Mouse (Mus musculus) kidney, embryonic 16.5 days (tissue): ENCODE results near the gene Prlh. TPM values are rescaled to one million over a fixed set of nuclear protein-coding genes. Genes with fewer than 3 reads are reported as not detected.

Experiments used
- ATAC-seq: fragments of 200-750 bp; cut with Nextera tagmentation; 2 replicates; pipeline ENCODE4 v1.8.0; 2017; ENCODE audit warnings: moderate TSS enrichment; ENCODE audit not compliant: low FRiP score, low TSS enrichment
- H3K27ac ChIP-seq: fragments of 300-500 bp; sonication (generic); 2 replicates; pipeline ENCODE4 v1.5.1; 2014; ENCODE audit warnings: low read length
- H3K27me3 ChIP-seq: fragments of 300-500 bp; sonication (generic); 2 replicates; pipeline ENCODE4 v1.6.1; 2014; ENCODE audit warnings: low read length, control low read depth, mixed read lengths; ENCODE audit not compliant: insufficient read depth
- H3K36me3 ChIP-seq: fragments of 300-500 bp; sonication (generic); 2 replicates; pipeline ENCODE4 v1.6.1; 2014; ENCODE audit warnings: low read length, control low read depth, mixed read lengths; ENCODE audit not compliant: insufficient read depth
- H3K4me1 ChIP-seq: fragments of 300-500 bp; sonication (generic); 2 replicates; pipeline ENCODE4 v1.6.1; 2014; ENCODE audit warnings: low read length, control low read depth, mixed read lengths; ENCODE audit not compliant: insufficient read depth
- H3K4me2 ChIP-seq: fragments of 300-500 bp; sonication (generic); replicated peaks from 2 replicates; pipeline ENCODE4 v1.6.1; 2014; ENCODE audit warnings: low read depth, low read length
- H3K4me3 ChIP-seq: fragments of 300-500 bp; sonication (generic); 2 replicates; pipeline ENCODE4 v1.5.1; 2014; ENCODE audit warnings: mild to moderate bottlenecking, low read length
- H3K9ac ChIP-seq: fragments of 300-500 bp; sonication (generic); replicated peaks from 2 replicates; pipeline ENCODE4 v1.6.1; 2014; ENCODE audit warnings: low read length
- H3K9me3 ChIP-seq: fragments of 300-500 bp; sonication (generic); 2 replicates; pipeline ENCODE4 v1.6.1; 2016; ENCODE audit warnings: low read length, control low read depth
- WGBS: fragments of 180-500 bp; shearing (Covaris S2); extraction: QIAGEN DNeasy Blood & Tissue Kit; methylation state at CpG from one replicate; pipeline ENCODE4 v1.1.7; 2014; 5-methylcytosine and 5-hydroxymethylcytosine counted together
- polyA plus RNA-seq: library from polyadenylated mRNA; unstranded; fragments of >200 nt; fragmentation: Nextera tagmentation; extraction: Ambion mirVana; gene quantifications from 2 replicates; pipeline ENCODE4 v1.2.1, GENCODE M21; 2015

Prlh gene
- polyA plus RNA-seq, 1 experiment from 2014 or later: not detected

- Histone ChIP-seq H3K9ac (no peak overlapping the region), H3K27ac (no peak overlapping the region), H3K36me3 (no peaks in the 10 kb centered on the region), H3K9me3 (no peaks in the 10 kb centered on the region), H3K27me3 (no peaks in the 10 kb centered on the region), H3K4me2 (no peak overlapping the region), H3K4me1 (no peaks in the 10 kb centered on the region), H3K4me3 (no peak overlapping the region)
- no peak for ATAC-seq
- 67% methylated on average over 2 of the region's 2 CpGs for WGBS
Measured at GRCm38 (mm10) chr1:90947252-90947651, 5.7 kb upstream of the Prlh start.

GRCm38 (mm10) chr1:90949309-90949708, 3.6 kb upstream of the Prlh start:
- Histone ChIP-seq H3K36me3 (no peaks in the 10 kb centered on the region), H3K27ac (no peak overlapping the region), H3K27me3 (no peaks in the 10 kb centered on the region), H3K9me3 (no peaks in the 10 kb centered on the region), H3K4me2 (no peak overlapping the region), H3K9ac (no peak overlapping the region), H3K4me3 (no peak overlapping the region), H3K4me1 (no peaks in the 10 kb centered on the region)
- WGBS: 62% methylated on average over 9 of the region's 9 CpGs
- no peak for ATAC-seq

GRCm38 (mm10) chr1:90951670-90952069, 1.2 kb upstream of the Prlh start:
- Histone ChIP-seq H3K4me3 (no peak overlapping the region), H3K36me3 (no peaks in the 10 kb centered on the region), H3K27ac (no peak overlapping the region), H3K27me3 (no peaks in the 10 kb centered on the region), H3K4me2 (no peak overlapping the region), H3K9ac (no peak overlapping the region), H3K9me3 (no peaks in the 10 kb centered on the region), H3K4me1 (no peaks in the 10 kb centered on the region)
- WGBS: 72% methylated on average over 7 of the region's 7 CpGs
- no peak for ATAC-seq

GRCm38 (mm10) chr1:90953688-90954087, 780 bp downstream of the Prlh start:
- no peak overlapping the region for H3K4me3 ChIP-seq
- H3K4me2 ChIP-seq: no peak overlapping the region
- H3K4me1 ChIP-seq: no peaks in the 10 kb centered on the region
- H3K9ac ChIP-seq: no peak overlapping the region
- no peaks in the 10 kb centered on the region for H3K9me3 ChIP-seq
- no peak overlapping the region for H3K27ac ChIP-seq
- no peaks in the 10 kb centered on the region for H3K36me3 ChIP-seq
- 66% methylated on average over 11 of the region's 11 CpGs for WGBS
- no peaks in the 10 kb centered on the region; the same call in 1 of the 2 replicates for H3K27me3 ChIP-seq
- ATAC-seq: no peak

DNA sequence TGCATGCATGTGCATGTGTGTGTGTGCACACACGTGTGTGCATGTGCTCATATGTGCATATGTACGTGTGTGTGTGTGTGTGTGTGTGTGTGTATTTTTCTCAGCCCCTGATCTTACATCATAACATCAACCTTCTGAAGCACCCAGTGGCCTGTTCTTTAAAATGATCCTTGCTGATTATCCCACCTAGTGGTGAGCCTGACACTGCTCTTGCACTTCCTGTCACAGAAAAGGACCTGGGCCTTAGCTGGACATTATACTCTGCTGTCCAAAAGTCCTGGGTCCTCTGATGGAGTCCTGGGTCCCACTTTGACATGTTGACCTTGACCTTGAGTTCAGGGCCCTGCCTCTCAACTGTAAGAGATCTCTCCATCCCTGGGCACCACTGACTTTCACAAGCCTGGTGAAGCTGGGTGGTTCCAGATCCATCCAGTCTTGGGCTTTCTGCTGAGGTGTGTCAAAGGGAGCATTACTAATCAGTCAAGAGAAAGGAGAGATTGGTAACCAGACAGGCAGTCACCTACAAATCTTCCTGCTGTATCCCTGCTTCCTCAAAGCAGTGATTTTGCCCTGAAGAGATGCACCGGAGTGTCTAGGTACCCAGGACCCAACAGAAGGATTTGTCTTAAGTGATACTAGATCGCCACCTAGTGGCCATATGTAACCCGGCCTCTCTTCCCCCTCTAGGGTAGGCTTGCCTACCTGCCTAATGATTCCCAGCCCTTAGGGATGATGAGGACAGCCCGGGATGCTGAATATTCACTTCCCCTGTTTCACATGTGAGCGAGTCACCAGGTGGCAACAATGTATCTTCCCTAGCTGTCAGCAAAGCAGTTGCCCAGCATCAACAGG, 3.6 kb downstream of the Prlh start:
- H3K36me3 ChIP-seq: no peaks in the 10 kb centered on the region
- H3K4me1 ChIP-seq: no peaks in the 10 kb centered on the region
- H3K9ac ChIP-seq: no peak overlapping the region
- H3K4me3 ChIP-seq: no peak overlapping the region
- ATAC-seq: peak; percentile 49
- no peak overlapping the region for H3K4me2 ChIP-seq
- 29% methylated on average over 7 of the region's 7 CpGs for WGBS
- no peaks in the 10 kb centered on the region for H3K9me3 ChIP-seq
- H3K27me3 ChIP-seq: no peaks in the 10 kb centered on the region; the same call in 1 of the 2 replicates
- H3K27ac ChIP-seq: no peak overlapping the region

DNA sequence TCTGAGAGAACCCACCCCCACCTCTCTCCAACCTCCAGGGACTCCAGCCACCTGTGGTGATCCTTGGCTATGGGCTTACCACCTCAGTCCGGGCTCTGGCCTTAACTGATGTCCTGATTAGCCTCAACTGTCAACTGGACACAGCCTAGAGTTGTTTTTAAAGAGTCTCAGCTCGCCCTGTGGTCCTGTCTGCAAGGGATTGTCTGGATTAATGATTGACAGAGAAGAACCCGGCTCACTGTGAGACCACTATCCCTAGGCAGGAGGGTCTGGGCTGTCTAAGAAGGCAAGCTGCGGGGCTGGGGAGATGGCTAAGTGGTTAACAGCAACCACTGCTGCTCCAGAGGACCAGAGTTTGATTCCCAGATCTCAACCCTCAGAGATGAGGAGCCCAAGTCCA, 9.6 kb downstream of the Prlh start:
- Histone ChIP-seq H3K4me2 (no peak overlapping the region), H3K4me3 (no peak overlapping the region), H3K9ac (no peak overlapping the region), H3K27ac (peak overlapping the region; percentile 74), H3K4me1 (peaks cover 14% of the 10 kb centered on the region), H3K27me3 (no peaks in the 10 kb centered on the region), H3K9me3 (no peaks in the 10 kb centered on the region), H3K36me3 (no peaks in the 10 kb centered on the region)
- peak; percentile 58 for ATAC-seq
- 38% methylated on average over 4 of the region's 4 CpGs for WGBS

GRCm38 (mm10) chr1:90962994-90963393, 10.1 kb downstream of the Prlh start:
- WGBS: 8% methylated on average over 3 of the region's 3 CpGs
- peak; percentile 89 for ATAC-seq
- Histone ChIP-seq H3K27me3 (no peaks in the 10 kb centered on the region), H3K9ac (no peak overlapping the region), H3K36me3 (no peaks in the 10 kb centered on the region), H3K4me3 (no peak overlapping the region), H3K9me3 (no peaks in the 10 kb centered on the region), H3K27ac (peak overlapping the region; percentile 74), H3K4me2 (no peak overlapping the region), H3K4me1 (peaks cover 14% of the 10 kb centered on the region)

DNA sequence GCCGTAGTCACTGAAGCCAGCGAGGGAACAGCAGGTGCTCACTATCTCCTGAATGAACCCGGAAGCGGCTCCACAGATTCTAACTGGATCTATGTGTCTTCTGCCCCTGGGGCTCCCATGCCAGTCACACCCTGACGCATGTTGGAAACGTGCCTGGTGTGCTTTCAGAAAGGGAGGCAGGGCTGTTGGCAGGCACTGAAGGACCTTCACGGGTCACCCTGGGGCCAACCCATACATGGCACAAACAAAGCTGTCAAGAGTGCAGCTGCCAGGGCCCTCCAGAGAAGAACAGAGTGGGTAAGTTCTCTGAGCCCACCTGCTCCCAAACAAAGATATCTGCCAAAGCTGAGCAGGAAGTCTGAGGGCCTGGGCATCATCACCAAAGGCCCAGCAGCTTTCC, 14.7 kb downstream of the Prlh start:
- Histone ChIP-seq H3K9me3 (no peaks in the 10 kb centered on the region), H3K4me2 (no peak overlapping the region), H3K36me3 (no peaks in the 10 kb centered on the region), H3K9ac (no peak overlapping the region), H3K4me3 (no peak overlapping the region), H3K27ac (no peak overlapping the region), H3K4me1 (peaks cover 21% of the 10 kb centered on the region), H3K27me3 (no peaks in the 10 kb centered on the region; the same call in 1 of the 2 replicates)
- 73% methylated on average over 7 of the region's 7 CpGs for WGBS
- ATAC-seq: no peak

DNA sequence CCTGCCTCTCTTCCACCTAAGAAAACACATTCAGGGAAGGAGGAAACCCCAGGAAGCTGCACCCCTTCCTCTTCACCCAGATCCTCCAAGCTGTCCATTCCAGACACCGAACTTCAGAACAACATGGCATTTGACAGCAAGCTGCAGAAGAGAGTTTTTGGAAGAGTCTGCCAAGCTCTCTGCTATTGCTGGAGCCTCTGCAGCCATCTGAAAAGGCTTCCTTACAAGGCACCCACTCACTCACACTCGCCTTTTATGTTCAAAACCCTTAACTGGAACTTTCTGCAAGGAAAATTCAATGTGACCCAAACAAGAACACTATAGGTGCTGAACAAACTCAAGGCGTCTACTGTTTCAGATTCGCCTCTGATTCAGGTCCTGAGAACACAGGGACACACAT, 15.7 kb downstream of the Prlh start:
- H3K27ac ChIP-seq: peak overlapping the region; percentile 79; the same call in 1 of the 2 replicates
- H3K9ac ChIP-seq: peak overlapping the region; percentile 41
- H3K9me3 ChIP-seq: no peaks in the 10 kb centered on the region
- H3K4me1 ChIP-seq: peaks cover 20% of the 10 kb centered on the region
- WGBS: 79% methylated on average over 4 of the region's 4 CpGs
- H3K4me3 ChIP-seq: peak overlapping the region; percentile 30; the same call in 1 of the 2 replicates
- no peaks in the 10 kb centered on the region for H3K36me3 ChIP-seq
- H3K4me2 ChIP-seq: peak overlapping the region; percentile 45
- no peak for ATAC-seq
- H3K27me3 ChIP-seq: peaks cover 4% of the 10 kb centered on the region

- 15% methylated on average over 9 of the region's 9 CpGs for WGBS
- H3K27ac ChIP-seq: peak within 1 kb of the TSS; percentile 79
- H3K27me3 ChIP-seq: peaks cover 4% of the 10 kb centered on the region
- H3K9ac ChIP-seq: peak within 1 kb of the TSS; percentile 56
- no peaks in the 10 kb centered on the region for H3K9me3 ChIP-seq
- ATAC-seq: peak; percentile 81
- peaks cover 25% of the 10 kb centered on the region for H3K4me1 ChIP-seq
- H3K4me3 ChIP-seq: peak within 1 kb of the TSS; percentile 30; the same call in 1 of the 2 replicates
- no peaks in the 10 kb centered on the region for H3K36me3 ChIP-seq
- H3K4me2 ChIP-seq: peak within 1 kb of the TSS; percentile 45
Measured at GRCm38 (mm10) chr1:90969347-90969784, 16.5 kb downstream of the Prlh start, which contains the start of gene Rab17. Gene Rab17 (minus strand): TSS chr1:90969661.
